Mouse (Mus musculus) kidney, postnatal 4 days (tissue): Measurements from ENCODE around the gene Mafb.

Experiments
- DNase-seq, 2 experiments: peaks; one replicate each; pipeline ENCODE4 v3.0.0; 2021; ENCODE audit warnings: mixed read lengths in 2 of 2

Mafb gene

GRCm38 (mm10) chr2:160321829-160322228 is 45.0 kb downstream of the Mafb start:
- DNase-seq: peak; percentile 15 to 29

GRCm38 (mm10) chr2:160318255-160318654 is 48.6 kb downstream of the Mafb start:
- DNase-seq: no peak
